Mouse (Mus musculus): ENCODE measurements around the gene Mapk8. TPM values are rescaled to one million over a fixed set of nuclear protein-coding genes. Genes with fewer than 3 reads are reported as not detected.

Mapk8 gene
- polyA plus RNA-seq, 1 experiment from 2014 or later: 3.7 TPM

- Histone ChIP-seq H3K36me3 (replicated peaks) (no peaks in the 10 kb centered on the region; the same call in 1 of the 2 replicates), H3K4me3 (replicated peaks) (no peak overlapping the region), H3K9ac (no peak overlapping the region), H3K4me1 (replicated peaks) (no peaks in the 10 kb centered on the region), H3K27ac (replicated peaks) (no peak overlapping the region), H3K27me3 (no peaks in the 10 kb centered on the region), H3K9me3 (replicated peaks) (no peaks in the 10 kb centered on the region), H3K4me2 (no peak overlapping the region)
- WGBS (ENCODE audit: insufficient replicate concordance): 67% methylated on average over 5 of the region's 5 CpGs
- no peak for ATAC-seq (ENCODE audit: insufficient read depth)
Measured at GRCm38 (mm10) chr14:33398065-33398860, 48.7 kb downstream of the Mapk8 start.

GRCm38 (mm10) chr14:33380830-33381457 is 66.0 kb downstream of the Mapk8 start:
- WGBS (ENCODE audit: insufficient replicate concordance): 72% methylated on average over 6 of the region's 6 CpGs
- Histone ChIP-seq H3K4me2 (no peak overlapping the region), H3K27me3 (no peaks in the 10 kb centered on the region), H3K9ac (no peak overlapping the region), H3K4me3 (replicated peaks) (no peak overlapping the region), H3K4me1 (replicated peaks) (no peaks in the 10 kb centered on the region; the same call in 1 of the 2 replicates), H3K27ac (replicated peaks) (no peak overlapping the region), H3K9me3 (replicated peaks) (no peaks in the 10 kb centered on the region), H3K36me3 (replicated peaks) (peaks cover 11% of the 10 kb centered on the region; the same call in 1 of the 2 replicates)
- ATAC-seq (ENCODE audit: insufficient read depth): no peak

- no peak for ATAC-seq (ENCODE audit: insufficient read depth)
- Histone ChIP-seq H3K4me2 (no peak overlapping the region), H3K27me3 (no peaks in the 10 kb centered on the region), H3K4me3 (replicated peaks) (no peak overlapping the region), H3K9ac (no peak overlapping the region), H3K27ac (replicated peaks) (no peak overlapping the region), H3K9me3 (replicated peaks) (no peaks in the 10 kb centered on the region), H3K36me3 (replicated peaks) (peaks cover 5% of the 10 kb centered on the region; the same call in 1 of the 2 replicates), H3K4me1 (replicated peaks) (no peaks in the 10 kb centered on the region; the same call in 1 of the 2 replicates)
- WGBS (ENCODE audit: insufficient replicate concordance): 34% methylated on average over 5 of the region's 5 CpGs
Measured at GRCm38 (mm10) chr14:33378723-33379122, 68.2 kb downstream of the Mapk8 start.

- Histone ChIP-seq H3K4me3 (replicated peaks) (no peak overlapping the region), H3K4me1 (replicated peaks) (no peaks in the 10 kb centered on the region; the same call in 1 of the 2 replicates), H3K9ac (no peak overlapping the region), H3K27me3 (no peaks in the 10 kb centered on the region), H3K36me3 (replicated peaks) (no peaks in the 10 kb centered on the region), H3K9me3 (replicated peaks) (no peaks in the 10 kb centered on the region), H3K4me2 (no peak overlapping the region), H3K27ac (replicated peaks) (no peak overlapping the region)
- no peak for ATAC-seq (ENCODE audit: insufficient read depth)
- WGBS (ENCODE audit: insufficient replicate concordance): 72% methylated on average over 3 of the region's 3 CpGs
Measured at GRCm38 (mm10) chr14:33377211-33377610, 69.7 kb downstream of the Mapk8 start.

- ATAC-seq (ENCODE audit: insufficient read depth): peak; percentile 55
- Histone ChIP-seq H3K9ac (no peak overlapping the region), H3K27ac (replicated peaks) (peak overlapping the region; percentile 14; the same call in 1 of the 2 replicates), H3K4me1 (replicated peaks) (peaks cover 12% of the 10 kb centered on the region; the same call in 1 of the 2 replicates), H3K36me3 (replicated peaks) (no peaks in the 10 kb centered on the region), H3K4me2 (no peak overlapping the region), H3K4me3 (replicated peaks) (no peak overlapping the region), H3K9me3 (replicated peaks) (no peaks in the 10 kb centered on the region), H3K27me3 (no peaks in the 10 kb centered on the region)
- 50% methylated on average over 1 of the region's 1 CpGs for WGBS (ENCODE audit: insufficient replicate concordance)
Measured at GRCm38 (mm10) chr14:33374089-33374488, 72.9 kb downstream of the Mapk8 start.

- ATAC-seq (ENCODE audit: insufficient read depth): no peak
- peak overlapping the region; percentile 14; the same call in 1 of the 2 replicates for H3K27ac ChIP-seq (replicated peaks)
- H3K36me3 ChIP-seq (replicated peaks): no peaks in the 10 kb centered on the region
- H3K4me3 ChIP-seq (replicated peaks): no peak overlapping the region
- peaks cover 12% of the 10 kb centered on the region; the same call in 1 of the 2 replicates for H3K4me1 ChIP-seq (replicated peaks)
- no peak overlapping the region for H3K4me2 ChIP-seq
- no peaks in the 10 kb centered on the region for H3K9me3 ChIP-seq (replicated peaks)
- 21% methylated on average over 1 of the region's 1 CpGs for WGBS (ENCODE audit: insufficient replicate concordance)
- no peaks in the 10 kb centered on the region for H3K27me3 ChIP-seq
- no peak overlapping the region for H3K9ac ChIP-seq
Measured at GRCm38 (mm10) chr14:33373271-33373670, 73.7 kb downstream of the Mapk8 start.

- no peak overlapping the region for H3K4me3 ChIP-seq (replicated peaks)
- no peaks in the 10 kb centered on the region for H3K27me3 ChIP-seq
- no peak overlapping the region for H3K9ac ChIP-seq
- H3K4me1 ChIP-seq (replicated peaks): peaks cover 12% of the 10 kb centered on the region; the same call in 1 of the 2 replicates
- 23% methylated on average over 3 of the region's 3 CpGs for WGBS (ENCODE audit: insufficient replicate concordance)
- ATAC-seq (ENCODE audit: insufficient read depth): no peak
- H3K27ac ChIP-seq (replicated peaks): no peak overlapping the region
- H3K4me2 ChIP-seq: no peak overlapping the region
- no peaks in the 10 kb centered on the region for H3K9me3 ChIP-seq (replicated peaks)
- no peaks in the 10 kb centered on the region for H3K36me3 ChIP-seq (replicated peaks)
Measured at GRCm38 (mm10) chr14:33371248-33371647, 75.7 kb downstream of the Mapk8 start.

GRCm38 (mm10) chr14:33370056-33370455 is 76.9 kb downstream of the Mapk8 start:
- Histone ChIP-seq H3K36me3 (replicated peaks) (no peaks in the 10 kb centered on the region), H3K4me1 (replicated peaks) (peaks cover 12% of the 10 kb centered on the region; the same call in 1 of the 2 replicates), H3K9ac (no peak overlapping the region), H3K9me3 (replicated peaks) (no peaks in the 10 kb centered on the region), H3K4me3 (replicated peaks) (no peak overlapping the region), H3K27me3 (no peaks in the 10 kb centered on the region), H3K4me2 (no peak overlapping the region), H3K27ac (replicated peaks) (no peak overlapping the region)
- WGBS (ENCODE audit: insufficient replicate concordance): 10% methylated on average over 7 of the region's 7 CpGs
- no peak for ATAC-seq (ENCODE audit: insufficient read depth)

- H3K4me3 ChIP-seq (replicated peaks): no peak overlapping the region
- no peak overlapping the region for H3K9ac ChIP-seq
- no peak overlapping the region for H3K4me2 ChIP-seq
- H3K27ac ChIP-seq (replicated peaks): no peak overlapping the region
- H3K27me3 ChIP-seq: no peaks in the 10 kb centered on the region
- WGBS (ENCODE audit: insufficient replicate concordance): 74% methylated on average over 12 of the region's 12 CpGs
- H3K36me3 ChIP-seq (replicated peaks): no peaks in the 10 kb centered on the region
- H3K4me1 ChIP-seq (replicated peaks): peaks cover 12% of the 10 kb centered on the region; the same call in 1 of the 2 replicates
- ATAC-seq (ENCODE audit: insufficient read depth): no peak
- H3K9me3 ChIP-seq (replicated peaks): no peaks in the 10 kb centered on the region
Measured at GRCm38 (mm10) chr14:33369375-33369774, 77.6 kb downstream of the Mapk8 start.

- peaks cover 12% of the 10 kb centered on the region for H3K4me1 ChIP-seq (replicated peaks)
- no peak overlapping the region for H3K27ac ChIP-seq (replicated peaks)
- no peaks in the 10 kb centered on the region for H3K27me3 ChIP-seq
- 69% methylated on average over 30 of the region's 30 CpGs for WGBS (ENCODE audit: insufficient replicate concordance)
- H3K9ac ChIP-seq: no peak overlapping the region
- H3K9me3 ChIP-seq (replicated peaks): no peaks in the 10 kb centered on the region
- no peak for ATAC-seq (ENCODE audit: insufficient read depth)
- no peak overlapping the region for H3K4me3 ChIP-seq (replicated peaks)
- no peaks in the 10 kb centered on the region for H3K36me3 ChIP-seq (replicated peaks)
- H3K4me2 ChIP-seq: no peak overlapping the region
Measured at GRCm38 (mm10) chr14:33366891-33367777, 79.8 kb downstream of the Mapk8 start.

All from liver, embryonic 15.5 days (tissue).